Mouse (Mus musculus) urinary bladder, postnatal 4 days (tissue): ENCODE results near the gene Zfyve21.
A peak's percentile ranks its signal among the peaks of the same experiment; 100 is the strongest.

Source experiments
- DNase-seq, 2 experiments: peaks; one replicate each; pipeline ENCODE4 v3.0.0; 2021 to 2022; ENCODE audit warnings: low spot score in 2 of 2

Gene Zfyve21

GRCm38 (mm10) chr12:111798493-111798892 is 15.5 kb upstream of the Zfyve21 start:
- DNase-seq, result no peak

GRCm38 (mm10) chr12:111800459-111801183 is 13.3 kb upstream of the Zfyve21 start:
- no peak for DNase-seq

GRCm38 (mm10) chr12:111803538-111803937 is 10.4 kb upstream of the Zfyve21 start:
- no peak for DNase-seq

GRCm38 (mm10) chr12:111808775-111809174 is 5.2 kb upstream of the Zfyve21 start:
- no peak for DNase-seq

GRCm38 (mm10) chr12:111809762-111810161 is 4.2 kb upstream of the Zfyve21 start:
- DNase-seq, result peak; percentile 76 to 81

- DNase-seq, result no peak
Observed at GRCm38 (mm10) chr12:111812075-111812474, 1.9 kb upstream of the Zfyve21 start.

- no peak for DNase-seq
Observed at GRCm38 (mm10) chr12:111812611-111813010, 1.4 kb upstream of the Zfyve21 start.

- no peak for DNase-seq
Observed at GRCm38 (mm10) chr12:111813111-111813765, 732 bp upstream of the Zfyve21 start.

GRCm38 (mm10) chr12:111814769-111815762 is 1.1 kb downstream of the Zfyve21 start:
- DNase-seq, result no peak

GRCm38 (mm10) chr12:111816528-111816927 is 2.6 kb downstream of the Zfyve21 start:
- DNase-seq, result peak; percentile 66 to 67

GRCm38 (mm10) chr12:111816967-111817366 is 3.0 kb downstream of the Zfyve21 start:
- DNase-seq, result no peak

- no peak for DNase-seq
Observed at GRCm38 (mm10) chr12:111817991-111818390, 4.0 kb downstream of the Zfyve21 start.

GRCm38 (mm10) chr12:111819936-111820335 is 6.0 kb downstream of the Zfyve21 start:
- DNase-seq, result no peak

GRCm38 (mm10) chr12:111820708-111821107 is 6.7 kb downstream of the Zfyve21 start:
- DNase-seq, result no peak

GRCm38 (mm10) chr12:111821931-111822330 is 8.0 kb downstream of the Zfyve21 start:
- no peak for DNase-seq

- no peak for DNase-seq
Observed at GRCm38 (mm10) chr12:111827556-111827955, 13.6 kb downstream of the Zfyve21 start.

GRCm38 (mm10) chr12:111829447-111829846 is 15.5 kb downstream of the Zfyve21 start:
- no peak for DNase-seq

- no peak for DNase-seq
Observed at GRCm38 (mm10) chr12:111829954-111830353, 16.0 kb downstream of the Zfyve21 start.

GRCm38 (mm10) chr12:111830375-111830774 is 16.4 kb downstream of the Zfyve21 start:
- no peak for DNase-seq

GRCm38 (mm10) chr12:111832643-111833042 is 18.7 kb downstream of the Zfyve21 start:
- no peak for DNase-seq

- no peak for DNase-seq
Observed at GRCm38 (mm10) chr12:111833457-111833856, 19.5 kb downstream of the Zfyve21 start.
